Mouse (Mus musculus): ENCODE measurements around the gene Ppp1r9a. TPM values are rescaled to one million over a fixed set of nuclear protein-coding genes. Genes with fewer than 3 reads are reported as not detected.

Gene Ppp1r9a
- polyA plus RNA-seq, 1 experiment, result 0.04 TPM

DNA sequence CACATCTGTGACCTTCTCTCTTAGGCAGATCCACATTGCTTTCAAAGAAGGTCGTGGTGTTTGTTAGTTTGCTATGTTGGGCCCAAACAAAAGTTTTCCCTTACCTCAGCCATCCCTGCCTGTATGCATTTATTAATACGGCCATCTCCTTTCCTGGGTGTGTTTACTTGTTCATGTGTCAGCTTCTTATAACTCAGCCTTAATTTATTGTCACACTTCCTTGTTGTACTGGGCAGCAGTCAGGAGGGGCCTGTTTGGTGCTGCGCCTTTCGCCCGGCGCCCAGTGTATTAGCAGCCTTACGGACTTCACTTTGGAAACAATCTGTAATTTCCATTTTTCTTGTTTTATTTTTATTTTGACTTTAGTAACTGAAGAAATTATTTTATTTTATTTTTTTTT lies 201.5 kb downstream of the Ppp1r9a start:
- no peak overlapping the region for H3ac ChIP-seq (ENCODE audit: control insufficient read depth, insufficient read length, low read depth)
- no peaks in the 10 kb centered on the region for H3K79me3 ChIP-seq (ENCODE audit: low read depth)
- H3K4me3 ChIP-seq (ENCODE audit: insufficient read depth, poor library complexity, severe bottlenecking), result no peak overlapping the region
- H3K79me2 ChIP-seq (ENCODE audit: control insufficient read depth, insufficient read depth), result no peaks in the 10 kb centered on the region
- H3K36me3 ChIP-seq (ENCODE audit: control insufficient read depth, insufficient read depth), result no peaks in the 10 kb centered on the region
- no peaks in the 10 kb centered on the region for H3K27me3 ChIP-seq (ENCODE audit: control insufficient read depth, insufficient read depth, insufficient read length)
- TF ChIP-seq MAX (IDR thresholded peaks at IDR 0.05), result no peak
- TF ChIP-seq FOSL1 (IDR thresholded peaks at IDR 0.05; ENCODE audit: insufficient read depth, low read length, poor library complexity, severe bottlenecking), result no peak
- TF ChIP-seq MYOG (IDR thresholded peaks at IDR 0.05; ENCODE audit: control insufficient read depth, extremely low read depth, insufficient read length), result no peak

DNA sequence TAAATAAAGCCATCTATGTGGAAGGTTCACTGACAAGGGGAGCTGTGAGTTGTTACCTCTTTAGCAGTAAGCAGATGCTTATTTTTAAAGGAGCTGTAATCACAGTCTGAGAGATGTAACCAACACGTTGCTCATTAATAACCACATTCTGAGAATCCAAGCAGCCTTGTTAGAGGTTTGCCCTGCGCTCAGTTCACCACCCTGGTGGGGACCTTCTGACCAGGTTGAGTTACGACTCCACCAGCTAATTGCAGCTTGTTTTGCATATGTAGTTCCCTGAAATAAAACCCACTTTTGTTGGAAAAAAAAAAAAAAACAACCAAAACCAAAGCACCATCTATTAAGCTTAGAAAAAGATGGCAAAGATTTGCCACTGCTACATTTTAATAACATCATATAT lies 205.8 kb downstream of the Ppp1r9a start:
- Histone ChIP-seq H3K27me3 (ENCODE audit: control insufficient read depth, insufficient read depth, insufficient read length) (no peaks in the 10 kb centered on the region), H3K36me3 (ENCODE audit: control insufficient read depth, insufficient read depth) (no peaks in the 10 kb centered on the region), H3K4me3 (ENCODE audit: insufficient read depth, poor library complexity, severe bottlenecking) (no peak overlapping the region), H3K79me2 (ENCODE audit: control insufficient read depth, insufficient read depth) (no peaks in the 10 kb centered on the region), H3K79me3 (ENCODE audit: low read depth) (no peaks in the 10 kb centered on the region), H3ac (ENCODE audit: control insufficient read depth, insufficient read length, low read depth) (no peak overlapping the region)
- TF ChIP-seq CEBPB (IDR thresholded peaks at IDR 0.05; ENCODE audit: low read depth), result no peak
- no peak for TF ChIP-seq MAX (IDR thresholded peaks at IDR 0.05)
- TF ChIP-seq MYOD1 (IDR thresholded peaks at IDR 0.05; ENCODE audit: control insufficient read depth, insufficient read length, low read depth), result no peak
- TF ChIP-seq USF1 (IDR thresholded peaks at IDR 0.05; ENCODE audit: low read depth), result no peak
- no peak for TF ChIP-seq CTCF (IDR thresholded peaks at IDR 0.05; ENCODE audit: control insufficient read depth, insufficient read depth, insufficient read length)
- no peak for TF ChIP-seq FOSL1 (IDR thresholded peaks at IDR 0.05; ENCODE audit: insufficient read depth, low read length, poor library complexity, severe bottlenecking)
- no peak for TF ChIP-seq MYOG (IDR thresholded peaks at IDR 0.05; ENCODE audit: control insufficient read depth, extremely low read depth, insufficient read length)

DNA sequence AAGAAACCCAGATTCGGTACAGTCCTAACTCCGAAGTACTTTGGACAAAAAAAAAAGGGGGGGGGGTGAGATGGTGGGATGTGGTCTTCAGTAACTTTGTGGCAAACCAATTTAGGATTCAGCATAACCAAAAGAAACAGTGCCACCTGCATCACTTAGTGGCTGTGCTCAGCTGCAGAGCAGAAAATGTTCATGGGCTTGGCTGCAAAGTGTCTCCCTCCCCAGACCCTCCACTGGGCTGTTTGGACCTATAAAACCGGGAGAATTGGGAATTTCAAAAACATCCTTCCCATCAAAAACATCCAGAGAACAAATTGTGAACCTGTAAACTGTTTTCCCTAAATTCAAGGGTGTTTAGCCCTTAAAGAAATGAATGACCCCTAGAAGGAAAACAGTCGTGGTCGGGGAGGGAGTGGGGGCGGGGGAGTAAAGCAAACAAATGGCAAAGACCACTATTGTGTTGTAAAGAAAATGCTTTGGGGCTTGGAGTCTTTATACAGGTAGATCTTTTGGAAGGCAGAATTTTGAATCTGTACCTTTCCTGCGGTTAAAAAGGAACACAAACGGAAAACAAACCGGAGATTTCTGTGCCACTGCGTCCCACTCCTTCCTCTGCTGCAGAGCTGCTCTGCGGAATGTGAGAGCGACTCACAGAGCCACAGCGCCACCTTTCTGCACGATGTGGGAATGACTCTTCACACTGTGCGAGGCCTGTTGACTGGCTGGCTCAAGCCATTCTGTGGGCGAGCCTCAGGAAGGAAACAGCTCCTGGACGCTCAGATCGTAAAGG lies 207.4 kb downstream of the Ppp1r9a start:
- no peak overlapping the region for H3K4me3 ChIP-seq (ENCODE audit: insufficient read depth, poor library complexity, severe bottlenecking)
- no peaks in the 10 kb centered on the region for H3K36me3 ChIP-seq (ENCODE audit: control insufficient read depth, insufficient read depth)
- H3K79me3 ChIP-seq (ENCODE audit: low read depth), result no peaks in the 10 kb centered on the region
- H3K27me3 ChIP-seq (ENCODE audit: control insufficient read depth, insufficient read depth, insufficient read length), result no peaks in the 10 kb centered on the region
- no peak overlapping the region for H3ac ChIP-seq (ENCODE audit: control insufficient read depth, insufficient read length, low read depth)
- no peaks in the 10 kb centered on the region for H3K79me2 ChIP-seq (ENCODE audit: control insufficient read depth, insufficient read depth)
- no peak for TF ChIP-seq MYOG (IDR thresholded peaks at IDR 0.05; ENCODE audit: control insufficient read depth, extremely low read depth, insufficient read length)
- TF ChIP-seq CTCF (IDR thresholded peaks at IDR 0.05; ENCODE audit: control insufficient read depth, insufficient read depth, insufficient read length), result peak; percentile 97

DNA sequence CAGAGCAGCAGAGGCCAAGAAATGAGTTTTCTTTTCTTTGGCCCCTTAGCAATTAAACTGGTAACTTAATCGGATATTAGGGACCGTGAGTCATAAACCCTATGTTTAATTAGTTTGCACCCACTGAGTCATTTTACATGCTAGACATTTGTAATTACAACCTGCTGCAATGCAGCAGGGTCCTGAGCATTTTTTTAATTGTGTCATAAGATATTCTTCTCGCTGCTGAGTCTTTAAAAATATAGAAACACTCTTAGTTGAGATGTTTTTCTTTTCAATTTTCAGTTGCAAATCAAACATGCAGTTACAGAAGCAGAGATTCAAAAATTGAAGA lies 208.0 kb downstream of the Ppp1r9a start:
- TF ChIP-seq MAX (IDR thresholded peaks at IDR 0.05) (peak; percentile 3), CTCF (IDR thresholded peaks at IDR 0.05; ENCODE audit: control insufficient read depth, insufficient read depth, insufficient read length) (no peak)
- Histone ChIP-seq H3K79me3 (ENCODE audit: low read depth) (no peaks in the 10 kb centered on the region), H3K27me3 (ENCODE audit: control insufficient read depth, insufficient read depth, insufficient read length) (no peaks in the 10 kb centered on the region), H3K36me3 (ENCODE audit: control insufficient read depth, insufficient read depth) (no peaks in the 10 kb centered on the region), H3ac (ENCODE audit: control insufficient read depth, insufficient read length, low read depth) (no peak overlapping the region), H3K79me2 (ENCODE audit: control insufficient read depth, insufficient read depth) (no peaks in the 10 kb centered on the region), H3K4me3 (ENCODE audit: insufficient read depth, poor library complexity, severe bottlenecking) (no peak overlapping the region)

DNA sequence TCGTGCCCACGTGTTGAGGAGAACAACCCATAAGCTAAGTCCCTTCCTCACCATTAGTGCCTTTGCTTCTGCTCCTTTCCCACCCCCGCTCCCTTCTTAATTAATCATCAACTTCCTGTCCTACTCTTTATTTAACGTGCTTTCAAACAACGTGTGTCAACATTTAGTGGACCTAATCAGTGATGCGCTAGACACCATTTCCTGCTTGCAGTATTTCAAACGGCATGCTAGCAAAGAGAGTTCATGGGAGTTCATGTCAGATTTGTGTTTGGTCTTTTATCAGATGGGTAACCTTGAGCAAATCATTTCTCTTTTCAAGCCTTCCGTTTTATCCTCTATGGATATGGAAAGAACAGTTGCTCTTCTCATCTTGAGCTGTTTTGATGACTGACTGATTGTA lies 210.4 kb downstream of the Ppp1r9a start:
- H3K4me3 ChIP-seq (ENCODE audit: insufficient read depth, poor library complexity, severe bottlenecking), result no peak overlapping the region
- H3K79me2 ChIP-seq (ENCODE audit: control insufficient read depth, insufficient read depth), result no peaks in the 10 kb centered on the region
- no peaks in the 10 kb centered on the region for H3K79me3 ChIP-seq (ENCODE audit: low read depth)
- no peaks in the 10 kb centered on the region for H3K36me3 ChIP-seq (ENCODE audit: control insufficient read depth, insufficient read depth)
- TF ChIP-seq USF1 (IDR thresholded peaks at IDR 0.05; ENCODE audit: low read depth), result no peak
- TF ChIP-seq MYOG (IDR thresholded peaks at IDR 0.05; ENCODE audit: control insufficient read depth, extremely low read depth, insufficient read length), result no peak
- H3ac ChIP-seq (ENCODE audit: control insufficient read depth, insufficient read length, low read depth), result no peak overlapping the region
- peaks cover 4% of the 10 kb centered on the region for H3K27me3 ChIP-seq (ENCODE audit: control insufficient read depth, insufficient read depth, insufficient read length)

DNA sequence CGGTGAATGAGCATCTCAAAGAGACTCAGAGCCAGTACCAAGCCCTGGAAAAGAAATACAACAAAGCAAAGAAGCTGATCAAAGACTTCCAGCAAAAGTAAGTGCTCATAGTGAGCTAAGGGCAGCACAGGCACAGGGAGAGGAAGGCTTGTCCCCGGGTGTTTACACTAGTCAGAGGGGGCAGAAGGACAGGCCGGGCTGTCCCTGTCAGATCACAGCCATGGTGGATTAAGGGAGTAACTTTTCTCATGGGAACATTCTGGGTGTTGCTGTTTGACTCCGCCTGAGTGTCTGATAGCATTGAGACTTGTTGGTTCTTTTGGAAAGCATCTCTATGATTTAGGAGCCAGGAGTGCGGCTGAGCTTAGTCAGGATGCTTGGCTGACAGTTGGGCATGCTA lies 211.0 kb downstream of the Ppp1r9a start:
- no peaks in the 10 kb centered on the region for H3K36me3 ChIP-seq (ENCODE audit: control insufficient read depth, insufficient read depth)
- no peak for TF ChIP-seq USF1 (IDR thresholded peaks at IDR 0.05; ENCODE audit: low read depth)
- TF ChIP-seq CTCF (IDR thresholded peaks at IDR 0.05; ENCODE audit: control insufficient read depth, insufficient read depth, insufficient read length), result no peak
- no peak for TF ChIP-seq MYOG (IDR thresholded peaks at IDR 0.05; ENCODE audit: control insufficient read depth, extremely low read depth, insufficient read length)
- TF ChIP-seq FOSL1 (IDR thresholded peaks at IDR 0.05; ENCODE audit: insufficient read depth, low read length, poor library complexity, severe bottlenecking), result no peak
- TF ChIP-seq MYOD1 (IDR thresholded peaks at IDR 0.05; ENCODE audit: control insufficient read depth, insufficient read length, low read depth), result no peak
- TF ChIP-seq CEBPB (IDR thresholded peaks at IDR 0.05; ENCODE audit: low read depth), result no peak
- no peak for TF ChIP-seq MAX (IDR thresholded peaks at IDR 0.05)
- no peaks in the 10 kb centered on the region for H3K79me2 ChIP-seq (ENCODE audit: control insufficient read depth, insufficient read depth)
- H3K27me3 ChIP-seq (ENCODE audit: control insufficient read depth, insufficient read depth, insufficient read length), result peaks cover 4% of the 10 kb centered on the region
- no peak overlapping the region for H3ac ChIP-seq (ENCODE audit: control insufficient read depth, insufficient read length, low read depth)
- H3K4me3 ChIP-seq (ENCODE audit: insufficient read depth, poor library complexity, severe bottlenecking), result no peak overlapping the region
- no peaks in the 10 kb centered on the region for H3K79me3 ChIP-seq (ENCODE audit: low read depth)
